Mouse (Mus musculus) liver, embryonic 14.5 days (tissue): Measurements from ENCODE around the gene Adgrl1. TPM values are rescaled to one million over a fixed set of nuclear protein-coding genes. Genes with fewer than 3 reads are reported as not detected.

Experiments
- ATAC-seq: fragments of 200-750 bp; cut with Nextera tagmentation; 2 replicates; pipeline ENCODE4 v1.8.0; 2017; ENCODE audit warnings: moderate number of reproducible peaks, mild to moderate bottlenecking, moderate library complexity; ENCODE audit not compliant: insufficient read depth
- DNase-seq, 3 experiments: peaks; one replicate each; pipeline ENCODE4 v3.0.0-alpha.2; 2012 to 2013; ENCODE audit warnings: low read depth in 3 of 3, low spot score in 3 of 3
- H3K27ac ChIP-seq: fragments of 300-500 bp; sonication (generic); 2 replicates; pipeline ENCODE4 v1.5.1; 2014; ENCODE audit warnings: moderate library complexity, mild to moderate bottlenecking, control low read depth, inconsistent platforms
- H3K27me3 ChIP-seq: fragments of 300-500 bp; sonication (generic); 2 replicates; pipeline ENCODE4 v1.6.1; 2014; ENCODE audit warnings: mild to moderate bottlenecking, low read length, moderate library complexity; ENCODE audit not compliant: control insufficient read depth, insufficient read depth
- H3K36me3 ChIP-seq: fragments of 300-500 bp; sonication (generic); replicated peaks from 2 replicates; pipeline ENCODE4 v1.6.1; 2014; ENCODE audit warnings: low read depth; ENCODE audit not compliant: control insufficient read depth, insufficient read depth
- H3K4me1 ChIP-seq, 2 experiments: fragments of 200-500 bp in 1 of 2; fragments of 300-500 bp in 1 of 2; sonication (generic) in 1 of 2; replicated peaks; 2 replicates each; pipeline ENCODE4 v1.6.1; 2012 to 2014; ENCODE audit warnings: antibody characterized with exemption in 1 of 2, inconsistent platforms in 1 of 2, low read length in 1 of 2; ENCODE audit not compliant: control insufficient read depth in 2 of 2, insufficient read depth in 2 of 2
- H3K4me2 ChIP-seq: fragments of 300-500 bp; sonication (generic); 2 replicates; pipeline ENCODE4 v1.6.1; 2014; ENCODE audit warnings: low read depth, mild to moderate bottlenecking, control low read depth, moderate library complexity
- H3K4me3 ChIP-seq, 2 experiments: fragments of 200-500 bp in 1 of 2; fragments of 300-500 bp in 1 of 2; sonication (generic) in 1 of 2; 2 replicates each; pipeline ENCODE4 v1.5.1; 2012 to 2014; ENCODE audit warnings: low read depth in 2 of 2, low read length in 2 of 2, mild to moderate bottlenecking in 2 of 2, control low read depth in 1 of 2, inconsistent platforms in 1 of 2, moderate library complexity in 1 of 2; ENCODE audit not compliant: insufficient read depth in 1 of 2
- H3K9ac ChIP-seq: fragments of 300-500 bp; sonication (generic); replicated peaks from 2 replicates; pipeline ENCODE4 v1.6.1; 2014; ENCODE audit warnings: mild to moderate bottlenecking, control low read depth, moderate library complexity
- H3K9me3 ChIP-seq: fragments of 300-500 bp; sonication (generic); 2 replicates; pipeline ENCODE4 v1.6.1; 2016; ENCODE audit warnings: low read length, mixed read lengths; ENCODE audit not compliant: control insufficient read depth
- CTCF ChIP-seq: IDR thresholded peaks from 2 replicates; pipeline ENCODE4 v1.5.1; 2016; ENCODE audit warnings: antibody characterized with exemption, low read depth, control low read depth
- EP300 ChIP-seq: IDR thresholded peaks from 2 replicates; pipeline ENCODE4 v1.6.1; 2016; ENCODE audit warnings: antibody characterized with exemption, low read depth
- WGBS: fragments of 180-500 bp; shearing (Covaris S2); extraction: QIAGEN DNeasy Blood & Tissue Kit; methylation state at CpG from one replicate; pipeline ENCODE4 v1.1.7; 2014; ENCODE audit not compliant: insufficient replicate concordance; 5-methylcytosine and 5-hydroxymethylcytosine counted together
- polyA plus RNA-seq, 2 experiments: library from polyadenylated mRNA; depleted of rRNA in 1 of 2; stranded (reverse) in 1 of 2; unstranded in 1 of 2; fragments of >200 nt; fragmentation: Nextera tagmentation in 1 of 2; extraction: Ambion mirVana in 1 of 2; gene quantifications; 2 replicates each; pipeline versions ENCODE4 v1.2.1 to v1.2.3; 2012 to 2014

Adgrl1 gene
- polyA plus RNA-seq, 2 experiments = 1.2 to 4.5 TPM

- ATAC-seq (no peak), DNase-seq (no peak)
- H3K27me3 ChIP-seq = peaks cover 28% of the 10 kb centered on the region
- H3K4me2 ChIP-seq = no peak overlapping the region
- WGBS = 70% methylated on average over 7 of the region's 7 CpGs
- H3K4me1 ChIP-seq = peaks cover 0 to 4% of the 10 kb centered on the region in 2 experiments; a peak in 1 of 4 replicates
- no peaks in the 10 kb centered on the region for H3K36me3 ChIP-seq
- no peak overlapping the region for H3K4me3 ChIP-seq
- TF ChIP-seq CTCF = no peak
- no peak for TF ChIP-seq EP300
- H3K9ac ChIP-seq = no peak overlapping the region
- H3K27ac ChIP-seq = no peak overlapping the region
- no peaks in the 10 kb centered on the region for H3K9me3 ChIP-seq
These were observed 3.4 kb upstream of the Adgrl1 start for GRCm38 (mm10) chr8:83896461-83896860.

- Histone ChIP-seq H3K4me3 (no peak overlapping the region), H3K36me3 (no peaks in the 10 kb centered on the region), H3K27ac (no peak overlapping the region), H3K4me2 (peak overlapping the region; percentile 34), H3K4me1 (peaks cover 0 to 4% of the 10 kb centered on the region in 2 experiments; a peak in 1 of 4 replicates), H3K9ac (no peak overlapping the region), H3K9me3 (no peaks in the 10 kb centered on the region), H3K27me3 (peaks cover 33% of the 10 kb centered on the region)
- TF ChIP-seq CTCF (peak; percentile 60), EP300 (no peak)
- DNase-seq (no peak), ATAC-seq (no peak)
- WGBS = 6% methylated on average over 26 of the region's 26 CpGs
These were observed 2.7 kb upstream of the Adgrl1 start for GRCm38 (mm10) chr8:83897211-83897610.

GRCm38 (mm10) chr8:83898456-83898855, 1.4 kb upstream of the Adgrl1 start:
- Histone ChIP-seq H3K4me2 (peak overlapping the region; percentile 77), H3K9ac (no peak overlapping the region), H3K27me3 (peaks cover 33% of the 10 kb centered on the region), H3K4me1 (peaks cover 0 to 4% of the 10 kb centered on the region in 2 experiments; a peak in 1 of 4 replicates), H3K36me3 (no peaks in the 10 kb centered on the region), H3K4me3 (peak overlapping the region in 1 of 2 experiments; percentile 6; a peak in 1 of 4 replicates), H3K27ac (no peak overlapping the region), H3K9me3 (no peaks in the 10 kb centered on the region)
- no peak for ATAC-seq
- TF ChIP-seq CTCF = no peak
- TF ChIP-seq EP300 = no peak
- WGBS = 13% methylated on average over 10 of the region's 10 CpGs
- no peak for DNase-seq

GRCm38 (mm10) chr8:83898985-83899362, 931 bp upstream of the Adgrl1 start:
- peak overlapping the region; percentile 77 for H3K4me2 ChIP-seq
- ATAC-seq = no peak
- peaks cover 0 to 7% of the 10 kb centered on the region in 2 experiments; a peak in 2 of 4 replicates for H3K4me1 ChIP-seq
- TF ChIP-seq EP300 = no peak
- no peak for TF ChIP-seq CTCF
- H3K36me3 ChIP-seq = no peaks in the 10 kb centered on the region
- no peak overlapping the region for H3K9ac ChIP-seq
- no peak overlapping the region for H3K27ac ChIP-seq
- H3K4me3 ChIP-seq = peak overlapping the region; percentile 65 to 66
- H3K9me3 ChIP-seq = no peaks in the 10 kb centered on the region
- DNase-seq = peak in 1 of 3 experiments; percentile 13
- H3K27me3 ChIP-seq = peaks cover 33% of the 10 kb centered on the region
- WGBS = 2% methylated on average over 13 of the region's 13 CpGs

- Histone ChIP-seq H3K9me3 (no peaks in the 10 kb centered on the region), H3K9ac (peak overlapping the region; percentile 57), H3K4me2 (peak overlapping the region; percentile 77), H3K36me3 (no peaks in the 10 kb centered on the region), H3K27ac (no peak overlapping the region), H3K4me1 (peaks cover 0 to 16% of the 10 kb centered on the region in 2 experiments; a peak in 2 of 4 replicates), H3K4me3 (peak overlapping the region; percentile 65 to 66), H3K27me3 (peaks cover 33% of the 10 kb centered on the region)
- WGBS = under 1% methylated on average over 60 of the region's 100 CpGs
- no peak for TF ChIP-seq EP300
- TF ChIP-seq CTCF = no peak
- peak; percentile 19; the same call in 1 of the 2 replicates for ATAC-seq
- DNase-seq = no peak
These were observed 506 bp downstream of the Adgrl1 start for GRCm38 (mm10) chr8:83900266-83900956.
